Mouse (Mus musculus): Measurements from ENCODE around the gene Tpd52l2.
A peak's percentile ranks its signal among the peaks of the same experiment; 100 is the strongest.

GRCm38 (mm10) chr2:181459153-181459672 lies 37.7 kb upstream of the Tpd52l2 start, which contains the start of gene Zbtb46:
- TF ChIP-seq POLR2A (IDR thresholded peaks at IDR 0.05; ENCODE audit: low read depth, low read length), result peak; percentile 20
- TF ChIP-seq CTCF (conservative IDR thresholded peaks at IDR 0.05; ENCODE audit: insufficient read depth, insufficient read length, low read depth, low read length), result no peak

All from kidney, adult 2 months (tissue).